Mouse (Mus musculus) hindbrain, embryonic 10.5 days (tissue): Measurements from ENCODE around the gene Ufc1. TPM values are rescaled to one million over a fixed set of nuclear protein-coding genes. Genes with fewer than 3 reads are reported as not detected.
A peak's percentile ranks its signal among the peaks of the same experiment; 100 is the strongest.

Experiments
- DNase-seq: peaks from one replicate; pipeline ENCODE4 v3.0.0-alpha.2; 2017; ENCODE audit warnings: low spot score
- H3K27ac ChIP-seq: fragments of 300-500 bp; sonication (generic); 2 replicates; pipeline ENCODE4 v1.5.1; 2016; ENCODE audit warnings: mild to moderate bottlenecking, moderate library complexity
- H3K27me3 ChIP-seq: fragments of 300-500 bp; sonication (generic); 2 replicates; pipeline ENCODE4 v1.6.1; 2016; ENCODE audit warnings: mild to moderate bottlenecking; ENCODE audit not compliant: poor library complexity, insufficient read depth, severe bottlenecking
- H3K36me3 ChIP-seq: fragments of 300-500 bp; sonication (generic); 2 replicates; pipeline ENCODE4 v1.6.1; 2016; ENCODE audit warnings: mild to moderate bottlenecking, moderate library complexity
- H3K4me1 ChIP-seq: fragments of 300-500 bp; sonication (generic); replicated peaks from 2 replicates; pipeline ENCODE4 v1.6.1; 2016; ENCODE audit warnings: mild to moderate bottlenecking
- H3K4me3 ChIP-seq: fragments of 300-500 bp; sonication (generic); 2 replicates; pipeline ENCODE4 v1.5.1; 2016; ENCODE audit warnings: mild to moderate bottlenecking, moderate library complexity
- H3K9me3 ChIP-seq: fragments of 300-500 bp; sonication (generic); 2 replicates; pipeline ENCODE4 v1.6.1; 2016; ENCODE audit warnings: mild to moderate bottlenecking, moderate library complexity
- WGBS: fragments of 180-500 bp; shearing (Covaris S2); methylation state at CpG from one replicate; pipeline ENCODE4 v1.1.7; 2016; 5-methylcytosine and 5-hydroxymethylcytosine counted together
- polyA plus RNA-seq: library from polyadenylated mRNA; unstranded; fragments of >200 nt; fragmentation: Nextera tagmentation; extraction: Ambion mirVana; gene quantifications from 2 replicates; pipeline ENCODE4 v1.2.1, GENCODE M21; 2016

Ufc1 gene
- polyA plus RNA-seq, 1 experiment from 2014 or later: 111 TPM

DNA sequence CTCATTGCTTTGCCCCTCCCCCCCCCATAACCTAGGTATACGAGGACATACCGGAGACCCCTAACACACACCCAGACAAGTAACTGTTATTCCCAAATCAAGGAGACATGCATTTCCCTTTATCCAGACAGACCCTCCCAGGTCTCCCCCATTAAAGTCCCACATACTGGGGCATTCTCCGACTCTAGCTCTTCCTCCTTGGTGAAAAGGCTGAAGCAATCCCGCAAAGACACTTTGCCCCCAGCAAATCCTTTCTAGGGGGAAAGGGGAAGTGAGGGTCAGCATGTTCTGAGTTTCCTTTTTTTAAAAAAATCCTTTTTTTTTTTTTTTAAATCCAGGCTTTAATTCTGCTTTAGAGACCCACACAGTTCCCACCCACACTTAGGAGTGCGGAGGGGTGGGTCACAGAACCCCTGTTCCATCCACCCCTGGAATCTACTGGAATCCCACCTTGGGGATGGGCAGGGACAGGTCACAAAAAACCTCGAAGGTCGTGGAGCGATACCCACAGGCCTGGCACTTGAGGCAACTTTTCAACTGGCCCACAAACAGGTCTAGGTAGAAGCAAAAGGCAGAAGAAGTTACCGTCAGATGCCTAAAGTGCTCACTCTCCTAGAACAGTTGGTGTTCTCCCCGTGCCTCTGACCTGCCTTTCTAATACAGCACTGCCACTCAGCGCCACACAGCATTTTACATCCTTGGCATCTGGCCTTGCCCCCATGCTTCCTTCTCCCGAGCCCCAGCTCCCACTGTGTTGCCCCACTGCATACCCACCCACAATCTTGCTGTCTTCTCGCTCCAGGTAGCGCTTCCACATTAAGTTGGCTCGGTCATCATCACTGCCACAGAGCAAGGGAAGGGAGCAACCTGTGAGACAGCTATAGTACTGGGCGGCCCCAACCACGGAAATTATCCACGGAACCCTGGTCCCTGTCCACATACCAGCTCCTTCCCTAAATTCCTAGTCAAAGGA is 11.3 kb downstream of the Ufc1 start:
- no peak for DNase-seq
- Histone ChIP-seq H3K9me3 (no peaks in the 10 kb centered on the region), H3K27ac (no peak overlapping the region), H3K4me3 (no peak overlapping the region), H3K36me3 (peaks cover 65% of the 10 kb centered on the region), H3K4me1 (peaks cover 56% of the 10 kb centered on the region), H3K27me3 (no peaks in the 10 kb centered on the region)
- 93% methylated on average over 18 of the region's 18 CpGs for WGBS

DNA sequence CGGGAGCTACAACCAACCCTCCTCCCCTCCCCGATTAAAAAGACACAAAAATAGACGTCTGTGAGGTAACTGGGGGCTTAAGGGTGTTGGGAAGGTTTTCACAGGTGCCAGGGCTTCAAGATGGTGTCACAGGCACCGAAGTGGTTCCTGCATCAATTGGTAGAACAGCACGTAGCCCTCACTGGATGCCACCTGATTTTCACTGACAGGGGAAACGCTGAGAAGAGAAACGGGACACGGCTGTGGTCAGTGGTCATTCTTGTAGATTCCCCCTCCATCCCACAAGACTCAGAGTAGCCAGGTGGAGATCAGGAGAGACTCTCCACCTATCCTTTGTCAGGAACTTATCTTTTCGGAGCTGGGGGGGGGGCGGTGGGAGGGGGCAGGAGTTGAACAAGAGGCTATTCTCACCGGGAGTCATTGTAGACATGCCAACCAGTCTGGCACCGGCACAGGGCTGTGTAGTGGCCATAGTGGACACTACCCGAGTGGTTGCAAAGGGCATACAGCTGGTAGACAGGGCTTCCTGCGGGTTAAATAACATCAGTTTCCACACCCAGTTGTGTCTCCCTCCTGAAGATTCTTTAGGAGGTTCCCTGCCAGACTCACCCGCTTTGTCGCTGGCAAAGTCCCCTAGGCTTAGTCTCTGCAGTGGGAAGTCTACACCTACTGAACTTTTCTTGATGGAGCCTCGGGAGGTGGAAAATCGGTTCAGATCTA is 12.6 kb downstream of the Ufc1 start:
- peaks cover 46% of the 10 kb centered on the region for H3K4me1 ChIP-seq
- no peaks in the 10 kb centered on the region for H3K27me3 ChIP-seq
- peaks cover 68% of the 10 kb centered on the region for H3K36me3 ChIP-seq
- peak overlapping the region; percentile 78 for H3K4me3 ChIP-seq
- DNase-seq: no peak
- H3K27ac ChIP-seq: peak overlapping the region; percentile 87
- no peaks in the 10 kb centered on the region for H3K9me3 ChIP-seq
- 81% methylated on average over 18 of the region's 18 CpGs for WGBS

DNA sequence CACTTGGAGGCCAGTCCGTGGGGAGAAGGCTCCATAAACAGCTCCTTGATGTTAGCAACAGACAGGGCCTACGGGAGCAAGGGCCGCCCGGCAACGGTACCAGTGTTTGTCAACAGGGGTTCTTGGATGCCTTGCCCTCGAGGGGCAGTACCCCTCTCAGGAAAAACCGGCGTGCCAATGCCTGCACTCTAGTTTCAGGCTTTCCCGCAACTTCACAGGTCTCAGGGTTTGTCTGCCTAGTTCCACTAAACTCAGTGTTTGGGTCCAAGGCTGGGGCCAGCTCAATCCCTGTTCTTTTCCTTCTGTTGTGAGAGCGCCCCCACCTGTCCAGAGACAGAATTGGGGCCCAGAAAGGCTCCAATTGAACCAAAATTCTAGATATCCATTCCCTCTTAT is 13.3 kb downstream of the Ufc1 start:
- peak overlapping the region; percentile 78 for H3K4me3 ChIP-seq
- peaks cover 73% of the 10 kb centered on the region for H3K36me3 ChIP-seq
- 0% methylated on average over 10 of the region's 10 CpGs for WGBS
- no peaks in the 10 kb centered on the region for H3K27me3 ChIP-seq
- no peaks in the 10 kb centered on the region for H3K9me3 ChIP-seq
- peaks cover 38% of the 10 kb centered on the region for H3K4me1 ChIP-seq
- DNase-seq: peak; percentile 80
- peak overlapping the region; percentile 87 for H3K27ac ChIP-seq

DNA sequence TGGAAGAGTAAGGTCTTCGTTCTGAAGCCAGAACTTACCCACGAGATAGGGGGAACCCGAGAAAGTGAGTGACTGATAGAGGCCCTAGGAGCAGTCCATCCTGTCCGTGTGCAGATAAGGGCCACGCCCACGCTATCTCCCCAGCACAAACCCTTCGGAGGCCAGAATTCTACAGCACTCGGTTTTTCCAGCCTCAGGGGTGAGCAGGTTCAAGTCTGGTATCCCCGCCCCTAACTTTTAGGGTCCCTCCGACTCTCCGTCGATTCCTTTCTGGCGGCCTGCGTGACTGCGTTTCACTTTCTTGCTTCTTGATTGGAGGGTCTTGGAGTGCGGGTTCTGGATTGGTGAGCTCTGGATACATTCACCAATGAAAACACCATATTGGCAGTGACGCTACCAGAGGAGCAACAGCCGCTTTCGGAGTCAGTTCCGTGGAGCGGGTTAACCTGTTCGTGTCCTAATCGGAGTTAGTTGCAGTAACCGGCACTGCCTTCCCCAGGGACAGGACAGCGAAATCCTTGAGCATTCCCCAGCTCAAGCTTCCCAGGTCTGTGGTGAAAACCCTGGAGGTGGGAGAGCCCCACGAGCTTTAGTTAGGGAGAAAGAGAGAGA is 13.8 kb downstream of the Ufc1 start, which contains the start of gene Ppox:
Ppox (minus strand) TSS at position 271 of the 612 bp plus-strand sequence.
- under 1% methylated on average over 26 of the region's 26 CpGs for WGBS
- Histone ChIP-seq H3K4me1 (peaks cover 33% of the 10 kb centered on the region), H3K27me3 (no peaks in the 10 kb centered on the region), H3K4me3 (peak within 1 kb of the TSS; percentile 78), H3K9me3 (no peaks in the 10 kb centered on the region), H3K36me3 (peaks cover 73% of the 10 kb centered on the region), H3K27ac (peak within 1 kb of the TSS; percentile 87)
- DNase-seq: peak; percentile 92

DNA sequence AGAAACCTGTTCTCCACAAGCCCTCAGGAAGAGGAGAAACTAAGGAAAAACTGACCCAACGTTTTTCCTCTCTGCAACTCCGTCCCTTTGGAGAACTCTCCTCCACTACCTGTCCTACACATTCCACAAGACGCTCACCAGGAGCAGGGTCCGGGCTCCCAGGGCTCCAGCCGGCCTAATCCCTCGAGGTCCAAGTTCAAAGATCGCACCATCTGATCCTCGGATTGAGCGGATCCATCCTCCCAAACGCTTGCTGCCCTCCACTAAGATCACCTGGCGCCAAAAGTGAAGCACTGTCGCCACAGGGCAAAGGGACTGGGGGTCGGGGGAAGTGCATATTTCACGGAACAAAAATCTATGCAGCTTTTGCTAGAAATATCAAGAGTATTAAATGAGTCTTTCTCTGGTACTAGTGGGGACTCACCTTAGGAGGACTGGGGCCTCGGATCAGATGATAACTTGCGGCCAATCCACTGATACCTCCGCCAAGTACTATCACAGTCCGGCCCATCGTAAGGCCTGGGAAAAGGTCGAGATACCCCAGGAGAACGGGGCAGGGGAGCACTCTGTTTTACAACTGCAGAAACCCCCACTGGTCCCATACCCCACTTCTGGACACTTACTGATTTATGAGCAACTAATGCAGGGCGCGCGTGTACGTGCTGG is 14.4 kb downstream of the Ufc1 start:
- Histone ChIP-seq H3K4me3 (peak overlapping the region; percentile 78), H3K27me3 (no peaks in the 10 kb centered on the region), H3K9me3 (no peaks in the 10 kb centered on the region), H3K27ac (peak overlapping the region; percentile 84), H3K36me3 (peaks cover 73% of the 10 kb centered on the region), H3K4me1 (peaks cover 28% of the 10 kb centered on the region)
- peak; percentile 5 for DNase-seq
- 2% methylated on average over 25 of the region's 25 CpGs for WGBS

DNA sequence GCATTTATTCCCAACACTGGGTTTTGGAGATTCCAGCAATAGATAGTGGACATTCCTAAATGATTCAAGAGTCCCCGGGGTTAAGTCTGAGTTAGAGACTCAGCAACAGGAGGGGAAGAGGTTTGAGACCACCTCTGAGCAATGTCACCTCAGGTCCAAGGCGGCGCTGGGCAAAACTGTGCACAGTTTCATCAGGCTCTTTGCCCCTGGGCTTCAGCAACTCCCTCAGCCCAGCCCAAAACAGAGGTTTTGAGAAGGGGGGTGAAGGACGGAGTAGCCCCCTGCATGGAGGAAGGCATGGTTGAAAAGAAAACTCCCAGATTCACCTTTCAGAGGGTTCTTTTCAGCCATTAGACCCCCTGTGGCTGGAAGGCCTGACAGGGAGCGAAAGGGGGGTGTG is 15.1 kb downstream of the Ufc1 start:
- no peaks in the 10 kb centered on the region for H3K27me3 ChIP-seq
- H3K27ac ChIP-seq: no peak overlapping the region; the same call in 1 of the 2 replicates
- H3K4me1 ChIP-seq: peaks cover 24% of the 10 kb centered on the region
- peaks cover 73% of the 10 kb centered on the region for H3K36me3 ChIP-seq
- DNase-seq: no peak
- H3K9me3 ChIP-seq: no peaks in the 10 kb centered on the region
- WGBS: 63% methylated on average over 5 of the region's 5 CpGs
- peak overlapping the region; percentile 78 for H3K4me3 ChIP-seq

DNA sequence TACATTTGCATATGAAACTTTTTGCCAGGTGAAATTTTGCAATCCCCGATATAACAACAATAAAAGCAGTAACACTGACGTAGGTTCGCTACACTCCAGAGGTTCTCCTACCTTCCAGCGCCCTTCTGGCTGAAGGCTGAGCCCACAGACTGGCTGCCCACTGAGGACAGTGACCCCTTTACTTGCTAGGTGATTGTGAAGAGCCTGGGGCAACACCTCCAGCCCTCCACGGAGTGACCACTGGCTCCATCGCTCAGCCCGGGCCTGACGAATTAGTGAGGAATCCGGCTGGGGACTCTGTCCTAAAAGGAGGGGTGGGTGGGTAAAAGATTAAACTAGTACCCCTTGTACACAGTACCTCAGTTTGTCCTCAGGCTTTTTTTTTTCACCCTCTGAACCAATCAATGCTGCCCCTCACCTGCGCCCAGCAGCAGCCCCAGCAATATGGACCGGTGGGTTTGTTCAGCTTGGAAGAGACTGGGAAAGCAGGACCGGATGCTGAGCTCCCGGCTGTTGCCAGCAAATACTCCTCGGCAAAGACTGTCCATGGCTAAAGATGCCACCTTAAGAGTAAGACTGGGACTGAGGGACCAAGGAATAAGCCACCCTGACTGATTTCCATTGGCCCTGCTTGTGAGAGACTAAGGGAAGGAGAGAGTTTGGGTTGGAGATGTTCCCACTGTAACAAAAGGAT is 15.7 kb downstream of the Ufc1 start:
- no peaks in the 10 kb centered on the region for H3K27me3 ChIP-seq
- no peaks in the 10 kb centered on the region for H3K9me3 ChIP-seq
- peak overlapping the region; percentile 78 for H3K4me3 ChIP-seq
- peaks cover 73% of the 10 kb centered on the region for H3K36me3 ChIP-seq
- peaks cover 24% of the 10 kb centered on the region for H3K4me1 ChIP-seq
- WGBS: 88% methylated on average over 14 of the region's 14 CpGs
- H3K27ac ChIP-seq: no peak overlapping the region
- DNase-seq: no peak

DNA sequence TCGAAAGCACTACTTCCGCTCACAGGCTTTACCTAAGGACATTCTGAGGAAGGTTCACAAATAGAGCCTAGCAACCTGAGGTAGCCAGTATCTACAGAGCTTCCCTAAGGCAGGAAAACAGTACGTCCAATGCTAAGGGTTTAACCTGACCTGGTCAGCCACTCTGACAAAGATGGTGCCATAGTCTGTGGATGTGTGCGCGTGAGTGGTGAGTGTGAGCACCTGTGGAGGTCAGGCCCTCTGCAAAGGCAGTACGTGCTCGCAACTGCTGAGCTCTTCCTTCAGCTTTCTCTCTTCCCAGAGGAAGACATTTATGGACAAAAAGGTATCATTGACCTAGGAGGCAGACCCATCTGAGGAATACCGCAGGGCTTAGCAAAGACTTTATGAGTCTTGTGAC is 16.4 kb downstream of the Ufc1 start:
- WGBS: 94% methylated on average over 8 of the region's 8 CpGs
- Histone ChIP-seq H3K9me3 (no peaks in the 10 kb centered on the region), H3K36me3 (peaks cover 73% of the 10 kb centered on the region), H3K4me3 (no peak overlapping the region), H3K27ac (no peak overlapping the region), H3K4me1 (peaks cover 24% of the 10 kb centered on the region), H3K27me3 (no peaks in the 10 kb centered on the region)
- no peak for DNase-seq

DNA sequence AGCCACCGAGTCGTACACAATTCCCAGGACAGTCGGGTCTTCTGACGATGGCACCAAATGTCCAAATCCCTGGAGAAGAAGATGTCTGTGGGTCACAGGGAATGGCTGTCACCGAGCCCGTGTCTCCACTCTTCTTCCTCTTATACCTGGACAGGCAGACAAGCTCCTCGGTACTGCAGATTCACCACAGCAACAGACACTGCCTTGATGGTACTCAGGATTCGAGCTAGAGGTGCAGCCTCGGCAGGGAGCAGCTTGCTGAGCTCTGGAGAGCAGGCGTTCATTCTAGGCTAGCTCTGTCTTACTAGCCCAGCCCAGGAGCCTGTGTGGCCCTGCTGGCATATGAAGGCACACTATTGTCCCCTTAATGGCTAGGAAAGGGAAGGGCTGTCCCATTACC is 17.1 kb downstream of the Ufc1 start:
- H3K4me3 ChIP-seq: no peak overlapping the region
- H3K9me3 ChIP-seq: no peaks in the 10 kb centered on the region
- WGBS: 87% methylated on average over 10 of the region's 10 CpGs
- no peak overlapping the region for H3K27ac ChIP-seq
- H3K4me1 ChIP-seq: peaks cover 24% of the 10 kb centered on the region
- H3K27me3 ChIP-seq: no peaks in the 10 kb centered on the region
- no peak for DNase-seq
- H3K36me3 ChIP-seq: peaks cover 73% of the 10 kb centered on the region

DNA sequence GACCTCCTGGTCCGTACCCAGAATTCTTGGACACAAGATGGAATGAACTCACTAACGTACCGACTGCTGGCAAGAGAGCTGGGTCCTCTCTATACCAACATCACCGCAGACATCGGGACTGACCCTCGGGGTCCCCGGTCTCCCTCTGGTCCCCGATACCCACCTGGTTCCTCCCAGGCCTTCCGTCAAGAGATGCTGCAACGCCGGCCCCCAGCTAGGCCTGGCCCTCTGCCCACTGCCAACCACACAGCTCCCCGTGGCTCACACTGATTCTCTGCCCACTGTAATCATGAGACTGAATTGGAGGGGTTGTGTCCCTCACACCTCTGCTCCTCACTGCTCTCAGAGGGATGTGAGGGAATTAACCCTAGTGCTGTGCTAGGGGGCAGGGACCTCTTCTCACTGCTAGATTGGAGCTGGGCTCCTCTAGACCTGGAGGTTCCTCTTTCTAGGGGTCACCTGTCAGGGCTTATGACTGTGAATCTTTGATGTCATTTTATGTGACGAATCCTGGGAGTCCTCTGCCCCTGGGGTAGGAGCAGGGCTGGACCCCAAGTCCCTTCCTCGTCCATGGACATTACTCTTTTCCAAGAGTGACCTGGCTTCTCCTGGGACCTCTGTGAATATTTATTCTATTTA is 18.6 kb downstream of the Ufc1 start:
- Histone ChIP-seq H3K9me3 (no peaks in the 10 kb centered on the region), H3K4me1 (peaks cover 18% of the 10 kb centered on the region), H3K36me3 (peaks cover 78% of the 10 kb centered on the region), H3K27ac (no peak overlapping the region), H3K27me3 (no peaks in the 10 kb centered on the region), H3K4me3 (no peak overlapping the region)
- DNase-seq: no peak
- 96% methylated on average over 14 of the region's 14 CpGs for WGBS

DNA sequence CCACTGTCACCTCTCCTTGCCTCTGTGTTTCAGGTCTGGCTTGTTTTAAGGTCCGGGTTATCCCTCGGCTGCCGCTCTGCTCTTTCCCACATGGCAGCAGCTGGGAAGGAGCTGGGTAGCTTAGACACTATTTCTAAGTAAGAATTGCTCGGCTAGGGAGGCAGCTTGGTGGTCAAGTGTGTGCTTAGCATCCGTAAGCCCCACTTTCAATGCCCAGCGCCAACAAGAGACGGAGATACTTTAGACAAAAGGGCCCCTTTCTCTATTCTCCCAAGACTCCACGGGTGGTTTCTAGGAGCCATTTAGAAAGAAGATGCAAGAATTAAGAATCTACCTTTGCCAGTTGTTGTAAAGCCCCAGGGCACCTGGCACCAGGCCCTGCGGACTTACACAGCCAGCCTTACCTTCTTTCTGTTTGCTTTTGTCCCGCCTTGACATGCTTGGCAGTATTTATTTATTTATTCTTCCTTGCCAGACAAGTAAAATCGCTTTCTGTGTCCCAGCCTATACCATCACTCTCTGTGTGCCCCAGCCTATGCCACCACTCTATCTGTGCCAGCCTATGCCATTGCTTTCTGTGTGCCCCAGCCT is 19.6 kb downstream of the Ufc1 start:
- Histone ChIP-seq H3K4me3 (no peak overlapping the region), H3K4me1 (peaks cover 23% of the 10 kb centered on the region), H3K36me3 (peaks cover 78% of the 10 kb centered on the region), H3K27me3 (no peaks in the 10 kb centered on the region), H3K9me3 (no peaks in the 10 kb centered on the region), H3K27ac (no peak overlapping the region)
- 87% methylated on average over 11 of the region's 11 CpGs for WGBS
- DNase-seq: no peak
